Mouse (Mus musculus): ENCODE results near the gene Slc2a3.

DNA sequence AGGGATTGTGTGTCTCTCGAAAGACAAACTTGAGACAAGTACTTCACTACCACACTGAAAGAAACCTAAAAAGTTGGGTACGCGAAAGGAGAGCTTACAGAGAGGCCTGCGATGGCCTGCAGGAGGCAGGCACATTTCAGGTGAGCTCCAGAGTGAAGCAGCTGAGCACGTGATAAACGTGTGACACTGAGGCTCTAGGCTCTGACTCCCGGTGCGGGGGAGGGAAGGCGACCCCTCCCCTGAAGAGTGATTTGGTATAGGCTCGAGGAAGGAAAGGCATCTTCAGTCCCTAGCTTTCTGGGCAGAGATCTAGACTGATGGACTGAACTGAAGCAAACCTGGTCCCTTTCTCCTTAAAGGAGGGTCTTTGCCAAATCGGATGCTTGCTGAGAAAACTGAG lies 58.1 kb downstream of the Slc2a3 start:
- TF ChIP-seq POLR2A (IDR thresholded peaks at IDR 0.05; ENCODE audit: low read depth, low read length): no peak
- no peak for TF ChIP-seq CTCF (IDR thresholded peaks at IDR 0.05; ENCODE audit: extremely low read depth, insufficient read length, insufficient replicate concordance, low read depth, low read length)

Data from small intestine, adult 2 months (tissue).